Mouse (Mus musculus): ENCODE measurements around the gene Nfic.
A peak's percentile ranks its signal among the peaks of the same experiment; 100 is the strongest.

Gene Nfic

GRCm38 (mm10) chr10:81455181-81455895 is at the start of gene Nfic:
Nfic (minus strand) TSS chr10:81455635.
- DNase-seq: peak; percentile 6

- DNase-seq: peak; percentile 94
Observed at GRCm38 (mm10) chr10:81502658-81503057, 47.2 kb upstream of the Nfic start.

- no peak for DNase-seq
Observed at GRCm38 (mm10) chr10:81501863-81502262, 46.4 kb upstream of the Nfic start.

- DNase-seq: no peak
Observed at GRCm38 (mm10) chr10:81500032-81500431, 44.6 kb upstream of the Nfic start, which contains the start of gene S1pr4. S1pr4 (minus strand) TSS chr10:81500132.

- no peak for DNase-seq
Observed at GRCm38 (mm10) chr10:81499250-81499901, 43.9 kb upstream of the Nfic start.

GRCm38 (mm10) chr10:81498316-81499249 is 43.1 kb upstream of the Nfic start:
- DNase-seq: no peak

- DNase-seq: no peak
Observed at GRCm38 (mm10) chr10:81497401-81498270, 42.2 kb upstream of the Nfic start.

GRCm38 (mm10) chr10:81496969-81497368 is 41.5 kb upstream of the Nfic start:
- no peak for DNase-seq

- DNase-seq: peak; percentile 99
Observed at GRCm38 (mm10) chr10:81496264-81496901, 40.9 kb upstream of the Nfic start, which contains the start of gene Ncln. Ncln (minus strand) TSS chr10:81496392.

- no peak for DNase-seq
Observed at GRCm38 (mm10) chr10:81495616-81496263, 40.3 kb upstream of the Nfic start.

GRCm38 (mm10) chr10:81495151-81495550 is 39.7 kb upstream of the Nfic start:
- no peak for DNase-seq

GRCm38 (mm10) chr10:81494260-81495041 is 39.0 kb upstream of the Nfic start:
- DNase-seq: no peak

- DNase-seq: no peak
Observed at GRCm38 (mm10) chr10:81493601-81494220, 38.3 kb upstream of the Nfic start.

- DNase-seq: no peak
Observed at GRCm38 (mm10) chr10:81492606-81493240, 37.3 kb upstream of the Nfic start.

GRCm38 (mm10) chr10:81491018-81491417 is 35.6 kb upstream of the Nfic start:
- DNase-seq: no peak

GRCm38 (mm10) chr10:81489941-81490340 is 34.5 kb upstream of the Nfic start:
- no peak for DNase-seq

GRCm38 (mm10) chr10:81488081-81488480 is 32.6 kb upstream of the Nfic start:
- no peak for DNase-seq

- DNase-seq: no peak
Observed at GRCm38 (mm10) chr10:81486496-81486895, 31.1 kb upstream of the Nfic start.

- DNase-seq: no peak
Observed at GRCm38 (mm10) chr10:81485479-81486018, 30.1 kb upstream of the Nfic start.

Measured in kidney, postnatal 10 days (tissue).